Comparison of ENCODE assay signal across 7 mouse cellular contexts in genomic region chr14:30577303-30578062, GRCm38 (mm10). TPM values are rescaled to one million over a fixed set of nuclear protein-coding genes. Genes with fewer than 3 reads are reported as not detected.
DNase-seq lines count a peak whose midpoint lies in the region; ATAC-seq and TF ChIP-seq lines count a peak whose summit lies in the region.
"Not testable (repeated sequence)": the region's sequence is repeated elsewhere in the genome, so short reads cannot be mapped to it uniquely, and the experiment has no call there.

No protein-coding gene starts in this region.

- peak; percentile 38; the same call in 1 of the 2 replicates for ATAC-seq in heart, embryonic 15.5 days (replicated peaks; ENCODE audit: insufficient number of reproducible peaks, insufficient read depth, low FRiP score, low read depth)
- peak; percentile 61 for ATAC-seq in intestine, postnatal 0 days
- ATAC-seq in liver, embryonic 14.5 days (ENCODE audit: insufficient read depth), result peak; percentile 83

- not testable (repeated sequence) for H3K9ac ChIP-seq in heart, embryonic 15.5 days; intestine, postnatal 0 days (ENCODE audit: low read depth, low read length); liver, embryonic 14.5 days (replicated peaks)

- H3K4me3 ChIP-seq in heart, embryonic 15.5 days; intestine, postnatal 0 days (ENCODE audit: low read depth, low read length); liver, embryonic 14.5 days (ENCODE audit: insufficient read depth in 1 of 2, low read depth in 2 of 2, low read length in 2 of 2); spleen, adult 2 months (ENCODE audit: extremely low read depth, insufficient read depth, insufficient read length): not testable (repeated sequence)

- not testable (repeated sequence) for TF ChIP-seq EP300 in liver, embryonic 14.5 days (IDR thresholded peaks at IDR 0.05; ENCODE audit: low read depth)

- peaks cover 20% of the 10 kb centered on the region for H3K36me3 ChIP-seq in heart, embryonic 15.5 days
- H3K36me3 ChIP-seq in intestine, postnatal 0 days (ENCODE audit: control insufficient read depth, insufficient read depth), result peaks cover 33% of the 10 kb centered on the region
- H3K36me3 ChIP-seq in liver, embryonic 14.5 days (replicated peaks; ENCODE audit: control insufficient read depth, insufficient read depth, low read depth), result peaks cover 16% of the 10 kb centered on the region
- H3K36me3 ChIP-seq in spleen, adult 2 months (ENCODE audit: control insufficient read depth, insufficient read depth, low read length), result not testable (repeated sequence)

- DNase-seq in MEL-GATA-1-ER (ENCODE audit: extremely low read depth, low read depth), result peak; percentile 78
- peak; percentile 24 for DNase-seq in embryo, embryonic 10.5 days (ENCODE audit: low spot score)
- peak in 2 of 3 experiments; percentile 35 to 39 for DNase-seq in liver, embryonic 14.5 days (ENCODE audit: low read depth in 3 of 3, low spot score in 3 of 3)
- DNase-seq in lung, postnatal 36 days, result peak; percentile 31
- not testable (repeated sequence) for DNase-seq in spleen, adult 2 months (ENCODE audit: low read depth in 1 of 2, low spot score in 2 of 2)

- not testable (repeated sequence) for TF ChIP-seq CTCF in intestine, postnatal 0 days (IDR thresholded peaks at IDR 0.05; ENCODE audit: low read depth); liver, embryonic 14.5 days (IDR thresholded peaks at IDR 0.05; ENCODE audit: low read depth); spleen, adult 2 months (IDR thresholded peaks at IDR 0.05; ENCODE audit: extremely low read depth, insufficient read depth, insufficient read length, insufficient replicate concordance)

- not testable (repeated sequence) for TF ChIP-seq POLR2A in spleen, adult 2 months (IDR thresholded peaks at IDR 0.05; ENCODE audit: low read depth, low read length)

- WGBS in heart, embryonic 15.5 days, result 18% methylated on average over 10 of the region's 12 CpGs
- 13% methylated on average over 10 of the region's 12 CpGs for WGBS in intestine, postnatal 0 days
- 8% methylated on average over 10 of the region's 12 CpGs for WGBS in liver, embryonic 14.5 days (ENCODE audit: insufficient replicate concordance)
- 39% methylated on average over 10 of the region's 12 CpGs for WGBS in spleen, adult 2 months

- H3K4me1 ChIP-seq in heart, embryonic 15.5 days (replicated peaks), result peaks cover 21% of the 10 kb centered on the region
- not testable (repeated sequence) for H3K4me1 ChIP-seq in intestine, postnatal 0 days (replicated peaks; ENCODE audit: control insufficient read depth, insufficient read depth, low read length); spleen, adult 2 months (ENCODE audit: control insufficient read depth, insufficient read depth, insufficient read length)
- H3K4me1 ChIP-seq in liver, embryonic 14.5 days (replicated peaks; ENCODE audit: control insufficient read depth in 2 of 2, insufficient read depth in 2 of 2, low read length in 1 of 2), result peaks cover 11 to 17% of the 10 kb centered on the region in 2 experiments

- not testable (repeated sequence) for H3K4me2 ChIP-seq in heart, embryonic 15.5 days
- 0 out of 2 replicates have a peak overlapping the region, but pooled peaks have one; percentile 24 for H3K4me2 ChIP-seq in intestine, postnatal 0 days (replicated peaks; ENCODE audit: low read depth)
- peak overlapping the region; percentile 26 for H3K4me2 ChIP-seq in liver, embryonic 14.5 days (ENCODE audit: low read depth)

- peak overlapping the region; percentile 26; the same call in 1 of the 2 replicates for H3K27ac ChIP-seq in heart, embryonic 15.5 days
- H3K27ac ChIP-seq in intestine, postnatal 0 days (ENCODE audit: low read depth, low read length), result not testable (repeated sequence)
- H3K27ac ChIP-seq in liver, embryonic 14.5 days, result peak overlapping the region; percentile 59
- H3K27ac ChIP-seq in spleen, adult 2 months (ENCODE audit: insufficient read depth, low read length), result peak overlapping the region; percentile 8; the same call in 1 of the 2 replicates

- H3K27me3 ChIP-seq in heart, embryonic 15.5 days; intestine, postnatal 0 days (replicated peaks; ENCODE audit: control insufficient read depth, insufficient read depth, low read length); liver, embryonic 14.5 days (ENCODE audit: control insufficient read depth, insufficient read depth, low read length); spleen, adult 2 months (ENCODE audit: control insufficient read depth, insufficient read depth, low read length): not testable (repeated sequence)

- not testable (repeated sequence) for H3K9me3 ChIP-seq in heart, embryonic 15.5 days (replicated peaks); intestine, postnatal 0 days (ENCODE audit: control insufficient read depth); liver, embryonic 14.5 days (ENCODE audit: control insufficient read depth, low read length)

RNA-seq across cellular contexts. Expression of gene Tkt, which starts 29.3 kb away (rescaled TPM):
- polyA plus RNA-seq in heart, embryonic 15.5 days (2015; fragmentation: Nextera tagmentation; extraction: Ambion mirVana), result 65.8 and 112 TPM in 2 replicates
- 174 and 177 TPM in 2 replicates for polyA plus RNA-seq in intestine, postnatal 0 days (2015; fragmentation: Nextera tagmentation; extraction: Ambion mirVana)
- 132 and 153 TPM in 2 replicates for polyA plus RNA-seq in liver, embryonic 14.5 days (2012; rRNA removed)
- 86.7 and 98.4 TPM in 2 replicates for polyA plus RNA-seq in liver, embryonic 14.5 days (2014; fragmentation: Nextera tagmentation; extraction: Ambion mirVana)
- polyA plus RNA-seq in spleen, adult 2 months (2012; rRNA removed), result 149 and 160 TPM in 2 replicates

RNA-seq across cellular contexts. Expression of gene Prkcd, which starts 48.5 kb away (rescaled TPM):
- 37.5 and 49.6 TPM in 2 replicates for polyA plus RNA-seq in heart, embryonic 15.5 days (2015; fragmentation: Nextera tagmentation; extraction: Ambion mirVana)
- 54.7 and 60.6 TPM in 2 replicates for polyA plus RNA-seq in intestine, postnatal 0 days (2015; fragmentation: Nextera tagmentation; extraction: Ambion mirVana)
- 15.5 and 18.7 TPM in 2 replicates for polyA plus RNA-seq in liver, embryonic 14.5 days (2012; rRNA removed)
- polyA plus RNA-seq in liver, embryonic 14.5 days (2014; fragmentation: Nextera tagmentation; extraction: Ambion mirVana), result 11.4 and 12.5 TPM in 2 replicates
- polyA plus RNA-seq in spleen, adult 2 months (2012; rRNA removed), result 187 and 226 TPM in 2 replicates
